Mouse (Mus musculus) layer of hippocampus, adult 2 months (tissue): ENCODE data around the gene Rhod. TPM values are rescaled to one million over a fixed set of nuclear protein-coding genes. Genes with fewer than 3 reads are reported as not detected.

Experiments
- DNase-seq, 2 experiments: peaks; one replicate each; pipeline ENCODE4 v3.0.0; 2022; ENCODE audit warnings: low spot score in 2 of 2
- H3K27ac ChIP-seq: fragments of 200-600 bp; 2 replicates; pipeline ENCODE4 v1.8.1; 2022
- H3K4me3 ChIP-seq: fragments of 200-600 bp; 2 replicates; pipeline ENCODE4 v1.8.1; 2022; ENCODE audit warnings: mild to moderate bottlenecking
- CTCF ChIP-seq: fragments of 200-600 bp; conservative IDR thresholded peaks from 2 replicates; pipeline ENCODE4 v1.8.1; 2022; ENCODE audit warnings: antibody characterized with exemption, mild to moderate bottlenecking, moderate library complexity
- total RNA-seq, 2 experiments: library from RNA; stranded (reverse); gene quantifications; 2 replicates each; pipeline ENCODE4 v1.2.3; 2021

Rhod gene
- total RNA-seq, 2 experiments from 2014 or later = 0.82 to 1.0 TPM

DNA sequence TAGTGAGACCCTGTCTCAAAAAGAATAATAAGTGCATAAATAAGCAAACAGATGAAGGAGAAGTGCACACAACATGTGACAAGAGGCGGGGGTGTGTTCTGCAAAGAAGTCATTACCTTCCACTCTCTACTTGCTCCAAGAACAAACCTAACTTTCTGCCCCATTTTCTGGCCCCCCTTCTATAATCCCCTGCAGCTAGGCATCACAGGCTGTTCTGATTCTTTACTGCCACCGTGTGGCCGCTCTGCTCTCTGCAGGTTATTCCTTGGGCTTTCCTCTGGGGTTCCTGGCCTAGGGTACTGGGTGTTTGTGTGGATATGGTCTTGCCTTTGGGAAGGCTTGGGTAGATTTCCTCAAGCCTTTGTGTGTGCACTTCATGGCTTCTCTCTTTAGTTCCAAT, 3.2 kb upstream of the Rhod start:
- Histone ChIP-seq H3K27ac (no peak overlapping the region), H3K4me3 (no peak overlapping the region)
- TF ChIP-seq CTCF = peak; percentile 95
- DNase-seq = peak; percentile 61 to 82

DNA sequence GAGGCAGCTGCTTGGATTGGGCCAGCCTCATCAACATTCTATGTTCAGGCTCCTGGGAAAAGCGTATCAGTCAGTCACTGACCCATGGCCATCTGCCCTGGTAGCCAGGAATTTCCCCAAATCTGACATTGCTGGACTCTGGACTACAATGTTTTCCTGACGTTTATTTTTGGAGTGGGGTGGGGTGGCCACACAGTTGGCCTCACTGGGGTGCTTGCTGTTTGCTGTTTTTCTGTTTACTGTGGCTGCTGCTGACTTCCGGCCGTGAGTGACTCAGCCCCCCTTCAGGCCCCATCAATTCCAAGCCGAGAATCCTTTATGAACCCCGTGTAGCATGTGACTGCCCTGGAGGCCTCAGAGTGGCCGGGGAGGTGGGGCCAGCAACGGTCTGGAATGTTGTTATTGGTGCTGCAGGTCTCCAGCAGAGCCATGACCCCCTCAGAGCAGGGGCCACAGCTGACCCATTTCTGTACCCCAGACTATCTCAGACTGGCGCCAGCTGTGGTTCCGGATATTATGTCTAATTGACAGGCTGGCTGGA, 2.5 kb upstream of the Rhod start:
- no peak for DNase-seq

DNA sequence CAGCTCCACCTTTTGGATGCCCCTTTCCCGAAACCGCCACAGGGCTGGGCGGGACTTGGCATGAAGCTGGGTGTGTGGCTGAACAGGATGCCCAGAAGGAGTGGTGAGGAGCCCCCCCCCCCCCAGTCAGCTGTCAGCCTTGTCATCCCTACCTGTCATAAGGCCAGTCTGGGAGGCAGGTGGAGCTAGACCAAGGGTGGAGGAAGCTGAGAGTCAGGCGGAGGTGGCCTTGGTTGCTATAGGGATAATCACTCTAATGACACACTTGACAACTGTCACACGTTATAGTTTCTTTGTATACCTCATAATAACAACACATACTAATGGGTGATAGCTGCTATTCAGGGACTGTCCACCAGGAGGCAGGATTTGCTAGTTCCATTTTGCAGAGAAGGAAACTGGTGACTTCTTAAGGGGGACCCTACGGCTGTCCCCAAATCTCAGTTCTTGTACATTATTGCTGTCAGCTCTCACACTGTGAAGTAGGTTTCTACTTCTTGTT, 1.9 kb upstream of the Rhod start:
- no peak overlapping the region for H3K27ac ChIP-seq
- H3K4me3 ChIP-seq = no peak overlapping the region
- TF ChIP-seq CTCF = peak; percentile 84
- peak in 1 of 2 experiments; percentile 61 for DNase-seq

More for the DNA sequence above, 2.5 kb upstream of the Rhod start:
- TF ChIP-seq CTCF = no peak
- Histone ChIP-seq H3K27ac (no peak overlapping the region), H3K4me3 (no peak overlapping the region)

DNA sequence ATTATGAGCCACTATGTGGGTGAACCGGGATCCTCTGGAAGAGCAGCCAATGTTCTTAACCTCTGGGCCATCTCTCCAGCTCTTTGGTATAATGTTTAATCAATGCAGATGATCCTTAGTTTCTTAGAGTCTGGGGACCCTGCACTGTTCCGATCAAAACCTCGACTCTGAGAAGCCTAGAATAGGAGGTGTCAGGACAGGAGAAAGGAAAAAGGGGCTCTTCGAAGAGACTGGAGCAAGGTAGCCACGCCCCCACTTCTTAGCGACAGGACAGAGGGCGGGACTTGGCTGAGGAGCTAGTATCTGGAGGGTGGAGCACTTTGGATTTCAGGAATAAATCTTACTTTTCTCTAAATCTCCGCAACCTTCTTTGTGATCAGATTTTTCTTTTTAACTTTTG, 990 bp upstream of the Rhod start:
- no peak overlapping the region for H3K27ac ChIP-seq
- H3K4me3 ChIP-seq = no peak overlapping the region
- no peak for TF ChIP-seq CTCF
- no peak for DNase-seq

DNA sequence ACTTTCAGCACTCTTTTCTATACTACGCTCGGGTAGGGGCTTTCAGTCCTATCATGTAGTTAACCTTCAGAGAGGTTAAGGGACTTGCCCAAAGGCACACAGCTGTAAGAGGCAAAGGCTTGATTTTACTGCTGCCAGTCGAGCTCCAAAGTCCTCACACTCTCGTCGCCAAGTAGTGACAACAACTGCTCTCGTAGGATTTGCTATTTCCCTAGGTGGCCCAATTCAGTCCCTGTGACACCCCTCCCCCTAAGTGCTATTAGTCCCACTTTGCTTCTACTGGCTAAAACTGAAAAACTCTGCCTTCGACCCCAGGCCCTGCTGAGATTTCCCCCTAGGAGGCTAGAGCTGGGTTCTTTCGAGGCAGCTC, 456 bp downstream of the Rhod start:
- no peak for TF ChIP-seq CTCF
- no peak for DNase-seq
- Histone ChIP-seq H3K27ac (no peak overlapping the region), H3K4me3 (peak overlapping the region; percentile 48)

DNA sequence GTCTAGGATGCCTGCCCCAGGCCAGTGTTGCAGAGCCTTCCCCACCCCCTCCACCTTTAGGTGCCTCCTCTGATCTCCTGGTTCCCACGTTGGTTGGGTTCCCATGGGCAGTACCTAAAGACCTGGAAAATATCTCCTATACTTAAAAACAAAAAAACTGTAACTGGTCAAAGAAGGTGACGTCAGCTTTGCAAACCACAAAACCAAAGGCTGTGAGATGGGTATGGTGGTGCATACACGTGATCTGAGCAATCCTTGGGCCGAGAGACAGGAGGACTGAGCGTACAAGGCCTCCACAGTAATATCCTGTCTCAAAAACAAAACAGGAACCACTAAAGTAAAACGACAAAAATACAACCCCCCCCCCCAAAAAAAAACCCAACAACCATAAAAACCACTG, 1.3 kb downstream of the Rhod start:
- TF ChIP-seq CTCF = no peak
- H3K27ac ChIP-seq = no peak overlapping the region
- DNase-seq = no peak
- H3K4me3 ChIP-seq = no peak overlapping the region

DNA sequence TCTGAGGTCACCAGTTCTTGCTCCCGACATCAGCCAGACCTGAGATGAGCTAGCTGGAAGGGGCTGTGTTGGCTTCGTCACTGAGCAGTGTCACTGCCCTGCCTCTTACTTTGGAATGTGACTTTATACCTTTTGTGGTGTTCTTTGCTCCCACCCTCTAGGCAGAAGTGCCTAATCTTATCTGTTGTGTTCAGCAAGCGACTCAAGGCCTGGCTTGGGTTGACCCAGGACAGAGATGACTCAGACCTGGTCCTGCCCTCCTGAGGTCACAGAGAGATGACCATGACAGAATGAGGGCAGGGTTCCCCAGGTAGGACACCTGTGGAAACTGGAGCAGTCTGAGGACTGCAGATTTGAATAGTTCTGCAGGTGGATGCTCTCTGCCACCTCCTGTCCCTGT, 3.0 kb downstream of the Rhod start:
- Histone ChIP-seq H3K4me3 (no peak overlapping the region), H3K27ac (no peak overlapping the region)
- TF ChIP-seq CTCF = no peak
- no peak for DNase-seq

DNA sequence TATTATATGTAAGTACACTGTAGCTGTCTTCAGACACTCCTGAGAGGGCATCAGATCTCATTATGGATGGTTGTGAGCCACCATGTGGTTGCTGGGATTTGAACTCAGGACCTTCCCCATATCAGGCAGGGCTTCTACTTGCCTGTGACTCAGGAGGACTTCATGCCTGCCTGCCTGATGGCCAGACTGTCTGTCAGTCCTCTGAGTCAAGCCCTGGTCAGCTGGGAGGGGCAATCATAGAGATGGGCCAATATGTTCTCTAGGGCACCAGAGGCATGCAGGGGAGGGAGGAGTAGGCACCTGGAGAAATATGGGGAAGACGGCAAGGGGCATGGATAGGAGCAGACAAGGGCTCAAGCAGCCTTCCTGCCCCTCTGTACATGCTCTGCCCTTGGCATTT, 4.2 kb downstream of the Rhod start:
- Histone ChIP-seq H3K27ac (no peak overlapping the region), H3K4me3 (no peak overlapping the region)
- TF ChIP-seq CTCF = no peak
- no peak for DNase-seq

DNA sequence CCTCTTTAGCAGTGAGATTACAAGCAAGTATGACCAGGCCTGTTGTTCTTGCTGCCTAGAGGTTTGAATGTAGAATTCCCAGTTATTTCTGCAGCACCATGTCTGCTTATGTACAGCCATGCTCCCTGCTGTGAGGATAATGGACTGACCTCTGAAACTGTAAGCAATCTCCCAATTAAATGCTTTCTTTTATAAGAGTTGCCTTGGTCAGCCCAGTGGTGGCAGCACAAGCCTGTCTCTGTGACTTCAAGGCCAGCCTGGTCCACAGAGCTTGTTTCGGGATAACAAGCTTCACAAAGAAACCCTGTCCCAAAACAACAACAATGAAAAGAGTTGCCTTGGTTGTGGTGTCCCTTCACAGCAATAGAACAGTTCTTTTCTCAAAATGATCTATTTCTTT, 5.5 kb downstream of the Rhod start:
- no peak overlapping the region for H3K27ac ChIP-seq
- DNase-seq = no peak
- no peak for TF ChIP-seq CTCF
- H3K4me3 ChIP-seq = no peak overlapping the region

DNA sequence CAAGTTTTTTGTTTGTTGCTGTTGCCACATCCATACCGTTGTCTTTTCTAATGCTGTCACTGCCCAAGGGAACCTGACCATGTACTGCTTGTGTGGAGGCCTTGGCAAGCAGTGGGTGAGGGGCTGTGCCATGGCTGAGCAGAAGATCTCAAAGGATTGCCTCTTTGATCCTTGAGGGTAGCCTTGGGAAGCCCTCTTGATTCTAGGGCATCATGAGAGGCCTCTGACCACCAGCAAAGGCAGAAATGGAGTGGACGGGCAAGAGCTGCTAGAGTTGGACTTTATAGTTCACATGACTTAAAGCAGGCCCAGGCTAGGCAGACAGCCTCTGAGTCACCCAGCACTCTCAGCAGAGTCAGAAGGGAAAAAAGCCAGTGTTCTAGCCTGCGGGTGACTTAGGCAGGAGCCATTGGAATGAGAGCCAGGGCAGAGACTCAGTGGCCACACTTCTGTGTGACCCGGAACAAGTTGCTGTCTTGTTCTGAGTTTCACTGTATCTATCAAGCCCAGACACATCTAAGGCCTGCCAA, 9.1 kb downstream of the Rhod start:
- DNase-seq = no peak
- Histone ChIP-seq H3K4me3 (no peak overlapping the region), H3K27ac (no peak overlapping the region)
- no peak for TF ChIP-seq CTCF

DNA sequence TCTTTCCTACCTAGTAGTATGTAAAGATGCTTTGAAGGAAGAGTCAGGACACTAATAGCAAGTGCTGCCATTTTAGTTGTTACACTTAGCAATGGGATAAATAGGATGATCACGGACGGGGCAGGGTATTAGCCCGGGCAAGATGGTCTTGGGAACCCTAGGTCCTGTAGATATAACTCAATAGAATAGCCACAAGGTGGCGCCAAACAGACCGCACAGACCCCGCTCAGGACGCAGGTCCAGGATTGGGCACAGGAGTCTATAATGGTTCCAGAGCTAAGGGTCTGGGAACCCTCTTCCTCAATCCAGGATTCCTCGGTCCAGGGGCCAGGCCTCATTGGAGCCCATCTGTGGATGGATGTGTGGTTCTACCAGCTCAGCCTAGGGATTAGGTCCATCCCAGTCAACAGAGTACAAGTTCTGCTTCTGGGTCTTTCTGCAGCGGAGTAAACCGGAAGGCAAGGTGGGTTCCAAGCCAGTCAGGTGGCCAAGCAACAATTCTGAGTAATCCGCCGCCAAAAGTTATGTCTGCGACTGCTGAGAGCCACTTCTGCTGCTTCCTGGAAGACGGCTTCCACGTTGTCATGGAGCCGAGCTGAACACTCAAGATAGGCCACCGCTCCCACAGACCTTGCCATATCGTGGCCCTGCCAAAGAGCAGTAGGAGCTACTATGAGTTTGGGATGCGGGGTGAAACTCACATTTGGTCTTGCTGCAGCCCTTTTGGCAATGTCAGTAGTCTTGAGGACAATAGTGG, 13.4 kb downstream of the Rhod start:
- TF ChIP-seq CTCF = peak; percentile 77
- DNase-seq = no peak
- H3K4me3 ChIP-seq = no peak overlapping the region
- H3K27ac ChIP-seq = no peak overlapping the region

DNA sequence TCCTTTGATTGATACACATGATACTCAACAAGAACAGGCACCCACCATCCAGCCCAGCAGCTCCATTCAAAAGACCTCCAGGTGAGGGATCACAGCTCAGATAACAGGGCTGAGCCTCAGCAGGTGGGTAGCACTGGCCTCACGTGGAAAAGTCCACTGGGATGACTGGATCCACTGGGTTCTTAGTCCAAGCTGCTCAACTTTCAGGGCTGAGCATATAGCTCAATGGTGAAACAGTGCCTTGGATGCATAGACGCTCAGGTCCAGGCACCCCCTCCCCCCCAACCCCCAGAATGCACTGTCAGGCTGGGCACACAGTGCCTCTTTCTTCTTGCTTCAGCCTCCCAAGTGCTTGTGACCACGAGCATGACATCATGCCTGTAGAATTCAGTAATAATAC, 16.2 kb downstream of the Rhod start:
- Histone ChIP-seq H3K4me3 (no peak overlapping the region), H3K27ac (no peak overlapping the region)
- TF ChIP-seq CTCF = no peak
- no peak for DNase-seq

DNA sequence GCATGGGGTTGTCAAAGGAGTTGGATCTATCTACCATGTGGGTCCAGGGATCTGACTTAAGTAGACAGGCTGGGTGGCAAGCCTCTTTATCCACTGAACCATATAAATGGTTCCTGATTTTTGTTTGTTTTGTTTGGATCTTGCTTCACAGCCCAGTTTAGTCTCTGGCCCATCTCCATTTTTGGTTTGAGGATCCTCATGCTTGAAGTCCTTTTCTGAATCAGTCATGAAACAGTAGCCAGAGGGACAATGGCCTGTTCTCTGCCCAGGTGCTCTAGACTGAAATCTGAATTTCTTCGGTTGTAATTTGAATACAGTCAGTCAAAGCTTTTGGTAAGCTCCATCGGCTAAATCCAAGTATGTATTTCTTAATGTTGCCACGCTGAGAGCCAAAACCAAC, 16.7 kb downstream of the Rhod start:
- no peak overlapping the region for H3K27ac ChIP-seq
- H3K4me3 ChIP-seq = no peak overlapping the region
- TF ChIP-seq CTCF = no peak
- no peak for DNase-seq
